Mouse (Mus musculus): ENCODE measurements at regions not wholly inside any gene's neighbourhood (a gene's known extent, or its start where the extent isn't known, plus 50 kb on each side); places are given as distances from the start of the nearest gene placed in this dataset.

DNA sequence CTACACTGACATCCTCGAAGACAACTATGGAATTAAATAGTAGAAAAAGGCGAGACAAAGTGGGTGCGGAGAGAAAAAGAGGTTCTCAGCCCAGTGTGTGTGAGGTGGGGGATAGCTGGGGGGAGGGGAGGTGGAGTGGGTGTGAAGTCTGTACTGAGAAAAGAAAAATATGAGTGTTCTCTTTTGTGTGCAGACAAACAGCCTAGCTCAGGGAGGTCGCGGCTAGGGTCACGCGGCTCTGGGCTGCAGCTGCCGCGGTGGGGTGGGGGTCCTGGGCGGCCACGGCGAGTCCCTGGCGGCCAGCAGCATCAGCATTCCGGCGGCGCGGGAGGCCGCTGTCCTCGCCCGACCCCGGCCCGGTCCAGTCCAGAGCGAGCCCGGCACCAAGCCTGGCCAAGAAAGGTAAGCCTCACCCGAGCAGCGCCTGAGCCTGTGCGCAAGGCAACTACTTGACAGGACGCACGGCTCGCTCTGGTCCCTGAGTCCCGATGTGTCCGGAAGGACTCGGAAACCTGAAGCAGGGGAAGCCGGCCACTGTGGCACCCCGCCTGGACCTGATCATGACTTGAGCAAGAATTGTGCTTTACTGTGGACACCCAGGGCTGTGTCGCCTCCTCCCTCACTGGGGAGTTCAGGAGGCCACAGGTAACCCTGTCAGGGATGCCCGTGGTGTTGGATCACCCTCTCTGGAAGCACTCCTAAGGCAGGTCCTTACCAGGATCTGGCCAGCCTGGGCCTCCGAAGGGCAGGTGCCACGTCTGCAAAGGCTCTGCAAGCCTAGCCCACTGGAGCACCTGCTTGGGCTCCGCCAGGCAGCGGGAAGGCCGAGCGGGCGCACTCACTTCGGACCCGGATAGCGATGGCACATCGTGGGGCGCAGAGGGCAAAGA, 91.4 kb upstream of the Dio3 start:
- no peak for TF ChIP-seq TAL1 (IDR thresholded peaks at IDR 0.05; ENCODE audit: low read length)
- no peak for TF ChIP-seq GATA1 (IDR thresholded peaks at IDR 0.05; ENCODE audit: low read length)
- no peaks in the 10 kb centered on the region for H3K36me3 ChIP-seq (ENCODE audit: control insufficient read depth)
- no peaks in the 10 kb centered on the region for H3K4me1 ChIP-seq (ENCODE audit: control insufficient read depth)
- H3K9me3 ChIP-seq (ENCODE audit: control insufficient read depth, low read length), result no peaks in the 10 kb centered on the region
- peaks cover 44% of the 10 kb centered on the region for H3K27me3 ChIP-seq (ENCODE audit: control insufficient read depth)
- no peak overlapping the region for H3K4me3 ChIP-seq (replicated peaks)

DNA sequence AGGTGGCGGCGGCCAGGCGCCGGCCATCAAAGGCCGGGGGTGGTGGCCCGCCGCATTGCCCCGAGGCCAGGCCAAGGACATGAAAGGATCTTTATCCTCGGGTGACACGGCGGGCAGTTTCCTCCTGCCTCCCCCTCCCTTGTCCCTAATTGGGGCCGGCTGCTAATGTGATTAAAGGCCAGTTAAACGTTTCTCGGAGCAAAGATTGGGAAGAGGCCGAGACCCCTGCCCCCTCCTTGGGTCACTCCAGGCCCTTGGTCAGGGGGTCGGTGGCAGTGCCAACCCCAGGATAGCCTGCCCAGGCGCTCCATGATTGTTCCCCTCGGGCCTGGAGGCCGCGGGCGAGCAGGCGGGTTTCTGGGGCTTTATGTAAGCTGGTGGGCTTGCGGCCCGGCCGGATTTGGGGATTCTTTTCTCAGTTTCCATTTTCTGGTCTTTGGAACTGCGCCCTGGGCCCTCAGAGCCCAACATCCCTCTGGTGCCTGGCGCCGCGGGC, 90.7 kb upstream of the Dio3 start:
- TF ChIP-seq GATA1 (IDR thresholded peaks at IDR 0.05; ENCODE audit: low read length) (no peak), TAL1 (IDR thresholded peaks at IDR 0.05; ENCODE audit: low read length) (no peak)
- H3K4me3 ChIP-seq (replicated peaks), result no peak overlapping the region
- no peaks in the 10 kb centered on the region for H3K4me1 ChIP-seq (ENCODE audit: control insufficient read depth)
- H3K9me3 ChIP-seq (ENCODE audit: control insufficient read depth, low read length), result no peaks in the 10 kb centered on the region
- peaks cover 44% of the 10 kb centered on the region for H3K27me3 ChIP-seq (ENCODE audit: control insufficient read depth)
- H3K36me3 ChIP-seq (ENCODE audit: control insufficient read depth), result no peaks in the 10 kb centered on the region

DNA sequence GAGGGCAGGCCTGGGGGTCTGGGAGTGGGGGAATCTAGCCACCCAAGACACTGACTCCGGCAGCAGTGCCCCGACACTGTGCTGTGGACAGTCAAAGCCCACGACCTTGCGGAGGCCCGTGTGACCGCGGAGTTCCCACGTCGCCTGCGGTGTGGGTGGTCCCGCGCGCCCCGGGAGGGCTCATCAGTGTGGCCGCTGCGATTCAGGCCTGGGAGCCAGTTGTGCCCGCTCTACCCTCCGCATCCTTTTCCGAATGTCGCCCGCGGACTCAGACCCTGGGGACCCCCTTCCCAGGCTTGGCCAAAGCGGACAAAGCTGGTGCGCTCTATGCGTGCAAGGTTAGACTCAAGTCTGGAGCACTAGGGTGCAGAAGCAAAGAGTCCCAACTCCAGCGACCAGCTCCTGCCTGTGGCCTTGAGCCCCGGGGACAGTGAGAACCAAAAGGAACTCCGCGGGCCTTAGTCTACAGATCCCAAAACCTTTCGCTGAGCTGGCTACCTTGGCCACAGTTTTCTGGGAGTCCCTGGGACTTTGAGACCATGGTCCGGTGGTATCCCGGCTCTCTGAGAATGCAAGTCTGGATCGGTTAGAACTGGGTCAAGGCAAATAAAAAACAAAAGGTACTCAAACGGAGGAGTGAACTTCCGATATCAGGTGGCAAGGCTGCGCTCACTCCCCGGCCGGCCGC, 90.1 kb upstream of the Dio3 start:
- no peaks in the 10 kb centered on the region for H3K36me3 ChIP-seq (ENCODE audit: control insufficient read depth)
- no peaks in the 10 kb centered on the region for H3K4me1 ChIP-seq (ENCODE audit: control insufficient read depth)
- H3K27me3 ChIP-seq (ENCODE audit: control insufficient read depth), result peaks cover 44% of the 10 kb centered on the region
- H3K4me3 ChIP-seq (replicated peaks), result no peak overlapping the region
- no peaks in the 10 kb centered on the region for H3K9me3 ChIP-seq (ENCODE audit: control insufficient read depth, low read length)
- no peak for TF ChIP-seq GATA1 (IDR thresholded peaks at IDR 0.05; ENCODE audit: low read length)
- TF ChIP-seq TAL1 (IDR thresholded peaks at IDR 0.05; ENCODE audit: low read length), result no peak

DNA sequence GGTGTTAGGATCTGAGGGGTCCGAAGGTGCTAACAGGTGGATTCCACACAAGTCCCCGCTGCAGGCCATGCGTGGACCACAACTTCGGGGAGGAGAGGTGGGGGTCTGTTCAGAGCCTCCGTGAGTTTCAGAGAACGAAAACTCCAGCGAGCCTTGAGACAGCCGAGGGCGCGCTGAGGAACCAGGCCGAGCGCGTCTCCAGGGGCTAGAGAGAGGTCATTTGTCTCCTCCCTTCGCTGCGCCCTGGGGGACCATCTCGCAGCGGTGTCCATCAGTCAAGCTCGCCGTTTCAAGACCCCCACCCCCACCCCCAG, 89.6 kb upstream of the Dio3 start:
- Histone ChIP-seq H3K27me3 (ENCODE audit: control insufficient read depth) (peaks cover 44% of the 10 kb centered on the region), H3K4me1 (ENCODE audit: control insufficient read depth) (no peaks in the 10 kb centered on the region), H3K4me3 (replicated peaks) (no peak overlapping the region), H3K9me3 (ENCODE audit: control insufficient read depth, low read length) (no peaks in the 10 kb centered on the region), H3K36me3 (ENCODE audit: control insufficient read depth) (no peaks in the 10 kb centered on the region)
- no peak for TF ChIP-seq GATA1 (IDR thresholded peaks at IDR 0.05; ENCODE audit: low read length)
- TF ChIP-seq TAL1 (IDR thresholded peaks at IDR 0.05; ENCODE audit: low read length), result no peak

DNA sequence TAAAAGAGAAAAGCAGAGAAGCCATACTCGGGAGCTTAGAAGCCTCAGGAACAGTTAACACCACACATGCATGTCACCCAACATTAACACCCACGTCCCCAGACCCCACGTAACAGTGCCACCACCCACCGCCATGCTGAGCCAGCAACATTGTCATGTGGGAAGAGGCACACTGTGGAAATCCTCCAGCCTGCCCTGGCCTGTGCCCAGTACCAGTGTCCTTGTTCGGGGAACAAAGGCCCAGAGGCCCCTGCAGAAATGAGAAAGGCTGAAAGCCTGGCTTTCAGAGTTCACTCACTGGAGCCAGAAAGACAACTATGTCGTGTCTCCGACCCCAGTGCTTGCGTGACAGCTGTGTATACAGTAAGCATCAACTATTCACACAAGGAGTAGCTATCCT, 86.7 kb upstream of the Dio3 start:
- no peaks in the 10 kb centered on the region for H3K4me1 ChIP-seq (ENCODE audit: control insufficient read depth)
- H3K36me3 ChIP-seq (ENCODE audit: control insufficient read depth), result no peaks in the 10 kb centered on the region
- H3K27me3 ChIP-seq (ENCODE audit: control insufficient read depth), result peaks cover 32% of the 10 kb centered on the region
- no peaks in the 10 kb centered on the region for H3K9me3 ChIP-seq (ENCODE audit: control insufficient read depth, low read length)
- TF ChIP-seq GATA1 (IDR thresholded peaks at IDR 0.05; ENCODE audit: low read length) (no peak), TAL1 (IDR thresholded peaks at IDR 0.05; ENCODE audit: low read length) (no peak)
- H3K4me3 ChIP-seq (replicated peaks), result no peak overlapping the region

DNA sequence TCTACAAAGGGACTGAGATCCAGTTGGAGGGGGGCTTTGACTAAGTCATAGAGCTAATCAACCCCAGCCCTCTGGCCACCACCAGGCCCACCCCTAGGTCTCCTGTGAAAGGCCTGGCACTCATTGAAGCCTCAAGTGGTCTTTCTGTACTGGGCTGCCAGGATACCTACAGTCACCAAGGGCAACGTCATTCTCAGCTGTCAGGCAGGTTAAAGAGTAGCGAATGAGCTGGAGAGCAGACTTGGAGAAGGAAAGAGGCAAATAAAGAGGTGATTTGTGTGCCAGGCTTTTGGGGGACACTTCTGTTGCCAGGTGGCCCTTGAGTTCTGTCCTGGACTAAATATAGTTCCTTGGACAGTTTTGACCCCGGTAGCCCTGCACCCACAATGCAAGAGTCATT, 81.5 kb upstream of the Dio3 start:
- H3K9me3 ChIP-seq (ENCODE audit: control insufficient read depth, low read length), result no peaks in the 10 kb centered on the region
- no peaks in the 10 kb centered on the region for H3K36me3 ChIP-seq (ENCODE audit: control insufficient read depth)
- H3K4me3 ChIP-seq (replicated peaks), result no peak overlapping the region
- H3K4me1 ChIP-seq (ENCODE audit: control insufficient read depth), result no peaks in the 10 kb centered on the region
- TF ChIP-seq TAL1 (IDR thresholded peaks at IDR 0.05; ENCODE audit: low read length) (no peak), GATA1 (IDR thresholded peaks at IDR 0.05; ENCODE audit: low read length) (no peak)
- no peaks in the 10 kb centered on the region for H3K27me3 ChIP-seq (ENCODE audit: control insufficient read depth)

DNA sequence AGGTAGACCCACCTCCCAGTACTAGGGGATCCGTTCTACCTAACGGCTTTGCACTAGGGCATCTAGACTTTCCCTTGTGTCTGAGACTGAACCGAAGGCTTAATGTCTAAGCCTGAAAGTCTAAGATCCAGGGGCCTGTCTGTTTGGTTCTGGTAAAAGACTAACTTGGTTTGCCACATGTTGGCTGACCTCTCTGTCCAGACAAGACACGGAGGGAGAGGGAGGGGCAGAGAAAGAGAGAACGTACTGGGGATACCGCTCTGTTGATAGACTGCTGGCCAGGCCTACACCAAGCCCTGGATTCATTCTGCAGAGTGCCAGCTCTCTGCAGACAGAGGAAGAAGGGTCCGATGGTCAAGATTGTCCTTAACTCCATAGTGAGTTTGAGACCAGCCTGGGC, 78.4 kb upstream of the Dio3 start:
- Histone ChIP-seq H3K36me3 (ENCODE audit: control insufficient read depth) (no peaks in the 10 kb centered on the region), H3K27me3 (ENCODE audit: control insufficient read depth) (no peaks in the 10 kb centered on the region), H3K4me3 (replicated peaks) (no peak overlapping the region), H3K4me1 (ENCODE audit: control insufficient read depth) (no peaks in the 10 kb centered on the region), H3K9me3 (ENCODE audit: control insufficient read depth, low read length) (no peaks in the 10 kb centered on the region)
- no peak for TF ChIP-seq TAL1 (IDR thresholded peaks at IDR 0.05; ENCODE audit: low read length)
- TF ChIP-seq GATA1 (IDR thresholded peaks at IDR 0.05; ENCODE audit: low read length), result no peak

DNA sequence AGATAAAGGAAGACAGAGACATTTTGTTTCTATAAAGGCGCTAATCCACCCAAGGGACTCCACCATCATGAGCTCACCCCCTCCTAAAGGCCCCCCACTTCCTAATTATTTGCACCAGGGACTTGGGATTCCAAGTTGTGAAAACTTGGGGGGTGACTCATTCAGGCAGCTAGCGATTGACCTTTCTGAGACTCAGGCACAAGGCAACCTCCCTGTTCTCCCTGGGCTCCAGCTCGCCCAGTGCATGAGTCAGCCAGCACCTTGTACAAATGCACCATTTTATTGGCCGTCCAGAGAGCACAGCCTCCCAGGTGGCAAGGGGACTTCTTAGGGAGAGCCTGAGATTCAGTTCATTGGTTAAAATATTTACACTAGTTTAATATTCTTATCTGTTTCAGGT, 78.0 kb upstream of the Dio3 start:
- H3K27me3 ChIP-seq (ENCODE audit: control insufficient read depth), result no peaks in the 10 kb centered on the region
- no peaks in the 10 kb centered on the region for H3K9me3 ChIP-seq (ENCODE audit: control insufficient read depth, low read length)
- TF ChIP-seq GATA1 (IDR thresholded peaks at IDR 0.05; ENCODE audit: low read length) (no peak), TAL1 (IDR thresholded peaks at IDR 0.05; ENCODE audit: low read length) (no peak)
- H3K4me1 ChIP-seq (ENCODE audit: control insufficient read depth), result no peaks in the 10 kb centered on the region
- no peaks in the 10 kb centered on the region for H3K36me3 ChIP-seq (ENCODE audit: control insufficient read depth)
- H3K4me3 ChIP-seq (replicated peaks), result no peak overlapping the region

DNA sequence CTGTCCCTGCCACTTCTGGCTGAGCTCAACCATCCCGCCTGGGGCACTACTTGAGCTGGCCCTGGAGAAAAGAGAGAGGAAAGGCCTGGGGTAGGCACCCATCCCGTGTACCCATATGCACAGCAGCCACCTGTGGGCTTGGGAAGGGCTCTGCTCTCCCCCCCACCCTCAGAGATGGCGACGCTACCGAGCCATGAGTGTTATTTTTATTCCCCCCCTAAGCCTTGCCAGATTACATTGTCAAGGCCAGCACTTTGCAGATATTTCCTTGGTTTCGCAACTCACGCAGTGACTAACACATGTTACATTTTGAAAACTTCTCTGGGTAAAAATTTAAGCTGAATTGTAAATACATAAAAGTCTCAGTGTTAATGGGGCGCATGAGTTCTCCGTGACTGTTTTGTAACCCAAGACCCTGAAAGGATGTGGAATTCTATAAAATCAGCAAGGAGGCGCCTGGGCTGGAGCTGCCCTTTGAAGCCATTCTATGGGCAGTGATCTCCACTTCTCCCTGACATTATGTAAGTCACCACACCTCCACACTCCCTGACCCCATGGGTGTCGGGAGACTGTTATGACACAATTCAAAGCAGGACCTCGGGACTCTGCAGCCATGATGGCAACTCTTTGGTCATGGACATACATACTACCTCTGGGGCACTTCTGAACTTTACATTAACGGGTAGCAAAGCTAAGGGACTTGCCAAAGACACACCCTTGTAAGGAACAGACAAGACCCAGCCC, 75.4 kb upstream of the Dio3 start:
- TF ChIP-seq TAL1 (IDR thresholded peaks at IDR 0.05; ENCODE audit: low read length) (no peak), GATA1 (IDR thresholded peaks at IDR 0.05; ENCODE audit: low read length) (no peak)
- no peaks in the 10 kb centered on the region for H3K9me3 ChIP-seq (ENCODE audit: control insufficient read depth, low read length)
- no peaks in the 10 kb centered on the region for H3K27me3 ChIP-seq (ENCODE audit: control insufficient read depth)
- no peak overlapping the region for H3K4me3 ChIP-seq (replicated peaks)
- H3K36me3 ChIP-seq (ENCODE audit: control insufficient read depth), result no peaks in the 10 kb centered on the region
- H3K4me1 ChIP-seq (ENCODE audit: control insufficient read depth), result no peaks in the 10 kb centered on the region

Measured in erythroblast, embryonic 14.5 days (primary cell).